Mouse (Mus musculus) common myeloid progenitor, adult 5-6 weeks (primary cell): ENCODE results near the gene Xrcc5. TPM values are rescaled to one million over a fixed set of nuclear protein-coding genes. Genes with fewer than 3 reads are reported as not detected.
A peak's percentile ranks its signal among the peaks of the same experiment; 100 is the strongest.

Experiments used
- ATAC-seq: replicated peaks from 2 replicates; pipeline ENCODE4 v1.8.0; 2016; ENCODE audit warnings: low read depth, mild to moderate bottlenecking, moderate TSS enrichment, inconsistent platforms; ENCODE audit not compliant: poor library complexity, severe bottlenecking
- total RNA-seq: library from RNA; stranded (forward); fragments of 200-1000, 187-1606 nt; gene quantifications from 2 replicates; pipeline ENCODE4 v1.2.3, GENCODE M21; 2017

Gene Xrcc5
- total RNA-seq, 1 experiment from 2014 or later, result 34.4 TPM

DNA sequence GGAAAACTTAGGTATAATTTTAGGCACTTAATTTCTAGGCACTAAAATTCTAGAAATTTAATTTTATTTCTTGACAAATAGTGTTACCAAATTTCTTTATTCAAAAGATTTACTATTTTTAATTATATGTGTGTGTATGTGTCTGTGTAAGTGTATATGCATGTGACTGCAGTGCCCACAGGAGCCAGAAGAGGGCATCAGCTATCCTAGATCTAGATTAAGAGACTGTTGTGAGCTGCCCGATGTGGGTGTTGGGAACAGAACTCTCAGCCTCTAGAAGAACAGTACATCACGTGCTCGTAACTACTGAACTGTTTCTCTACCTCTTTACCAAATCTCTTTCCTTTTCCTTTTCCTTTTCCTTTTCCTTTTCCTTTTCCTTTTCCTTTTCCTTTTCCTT, 73.3 kb downstream of the Xrcc5 start:
- no peak for ATAC-seq

DNA sequence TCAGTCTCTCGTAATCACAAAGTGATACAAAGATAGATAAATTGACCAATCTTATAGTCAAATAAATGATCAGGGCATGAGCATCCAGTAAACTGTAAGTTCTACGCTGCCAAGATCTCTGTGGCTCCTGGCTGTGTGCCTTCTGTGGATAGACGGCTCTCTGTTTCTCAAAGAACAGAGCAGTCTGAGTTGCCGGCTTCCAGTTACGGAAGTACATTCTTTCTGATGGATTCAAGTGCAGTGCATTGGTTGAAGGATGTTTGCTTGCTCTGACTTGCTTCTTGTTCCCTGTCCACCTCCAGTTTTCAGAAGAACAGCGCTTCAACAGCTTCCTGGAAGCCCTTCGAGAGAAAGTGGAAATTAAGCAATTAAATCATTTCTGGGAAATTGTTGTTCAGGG, 75.8 kb downstream of the Xrcc5 start:
- ATAC-seq, result no peak

DNA sequence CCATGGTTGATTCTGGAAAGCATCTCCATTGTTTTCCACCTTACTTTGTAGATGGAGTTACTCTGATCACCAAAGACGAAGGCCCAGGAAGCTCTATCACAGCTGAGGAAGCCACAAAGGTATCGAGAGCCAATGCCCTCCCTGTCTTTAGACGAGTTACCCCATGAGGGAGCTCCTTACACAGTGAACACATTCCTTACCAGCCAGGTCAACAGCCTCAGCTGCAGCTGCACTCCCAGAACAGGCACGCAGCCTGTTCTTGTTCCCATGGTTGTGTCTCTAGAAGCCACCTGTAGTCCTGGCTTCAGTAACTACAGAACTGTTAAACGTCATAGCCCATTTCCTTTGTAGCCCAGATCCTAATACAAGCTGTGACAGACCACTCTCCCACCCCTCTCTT, 76.4 kb downstream of the Xrcc5 start:
- no peak for ATAC-seq

DNA sequence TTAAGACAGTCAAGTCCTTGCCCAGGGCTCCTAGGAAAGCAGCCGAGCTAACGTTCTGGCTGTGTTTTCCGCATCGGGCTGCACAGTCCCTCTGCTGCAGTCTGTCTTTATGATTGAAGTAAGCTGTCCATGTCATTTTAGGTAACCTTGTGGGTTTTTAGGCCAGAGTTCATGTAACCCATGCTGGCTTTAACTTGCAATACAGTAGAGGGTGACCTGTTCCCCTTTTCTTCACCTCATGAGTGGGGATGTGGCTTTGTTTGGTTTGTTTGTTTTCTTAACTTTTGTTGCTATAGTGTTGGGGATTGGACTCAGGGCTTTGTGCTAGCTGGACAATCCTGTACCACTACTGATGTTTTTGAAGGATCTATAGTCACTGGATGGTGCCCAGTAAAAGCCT, 83.2 kb downstream of the Xrcc5 start:
- no peak for ATAC-seq

DNA sequence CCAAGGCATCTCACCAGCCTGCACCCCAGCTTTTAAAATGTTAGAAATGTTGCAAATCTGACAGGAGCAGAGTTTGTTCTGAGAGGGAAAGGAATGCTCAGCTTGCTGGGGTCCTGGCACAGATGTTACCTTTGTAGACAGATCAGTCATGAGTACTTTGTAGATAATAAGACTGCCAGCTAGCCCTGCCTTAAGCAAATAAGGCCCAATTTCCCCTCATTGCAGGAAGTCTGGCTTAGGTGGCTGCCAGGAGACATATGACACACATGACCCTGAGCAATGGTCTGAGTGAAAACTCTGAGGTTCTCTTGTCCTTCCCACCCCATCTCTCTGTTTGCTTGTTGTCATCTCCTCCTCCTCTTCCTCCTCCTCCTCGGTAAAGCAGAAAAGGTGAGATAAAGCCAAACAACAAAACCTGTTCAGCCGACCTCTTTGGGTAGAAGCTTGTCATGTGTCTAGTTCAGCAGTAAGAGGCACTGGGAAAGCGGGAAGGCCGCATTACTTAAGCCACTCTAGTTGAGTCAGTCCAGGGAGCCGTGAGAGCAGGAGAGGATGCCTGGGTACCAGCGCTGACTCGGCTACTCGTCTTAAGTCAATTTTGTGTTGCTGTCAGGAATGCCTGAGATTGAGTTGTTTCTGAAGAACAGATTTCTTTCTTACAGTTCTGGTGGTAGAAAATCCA, 92.6 kb downstream of the Xrcc5 start:
- no peak for ATAC-seq

DNA sequence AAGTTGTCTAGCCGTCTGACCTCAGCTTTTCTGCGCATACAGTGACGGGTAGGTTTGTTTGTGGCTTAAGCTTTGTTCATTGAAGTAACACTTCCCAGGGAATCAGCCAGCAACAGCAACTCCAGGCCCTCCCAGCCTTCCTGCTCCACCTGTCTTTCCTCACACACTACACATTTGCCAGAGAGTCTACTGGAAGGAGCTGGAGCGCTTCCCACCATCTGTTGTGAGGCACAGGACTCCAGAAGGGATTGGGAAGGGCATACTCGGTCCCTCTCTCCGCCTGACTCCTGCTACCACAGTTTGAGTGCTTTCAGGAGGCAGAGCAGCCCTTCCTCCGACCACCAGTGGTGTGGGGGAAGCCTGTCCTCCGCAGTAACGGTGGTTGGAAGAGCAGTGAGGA, 93.4 kb downstream of the Xrcc5 start:
- ATAC-seq, result no peak

DNA sequence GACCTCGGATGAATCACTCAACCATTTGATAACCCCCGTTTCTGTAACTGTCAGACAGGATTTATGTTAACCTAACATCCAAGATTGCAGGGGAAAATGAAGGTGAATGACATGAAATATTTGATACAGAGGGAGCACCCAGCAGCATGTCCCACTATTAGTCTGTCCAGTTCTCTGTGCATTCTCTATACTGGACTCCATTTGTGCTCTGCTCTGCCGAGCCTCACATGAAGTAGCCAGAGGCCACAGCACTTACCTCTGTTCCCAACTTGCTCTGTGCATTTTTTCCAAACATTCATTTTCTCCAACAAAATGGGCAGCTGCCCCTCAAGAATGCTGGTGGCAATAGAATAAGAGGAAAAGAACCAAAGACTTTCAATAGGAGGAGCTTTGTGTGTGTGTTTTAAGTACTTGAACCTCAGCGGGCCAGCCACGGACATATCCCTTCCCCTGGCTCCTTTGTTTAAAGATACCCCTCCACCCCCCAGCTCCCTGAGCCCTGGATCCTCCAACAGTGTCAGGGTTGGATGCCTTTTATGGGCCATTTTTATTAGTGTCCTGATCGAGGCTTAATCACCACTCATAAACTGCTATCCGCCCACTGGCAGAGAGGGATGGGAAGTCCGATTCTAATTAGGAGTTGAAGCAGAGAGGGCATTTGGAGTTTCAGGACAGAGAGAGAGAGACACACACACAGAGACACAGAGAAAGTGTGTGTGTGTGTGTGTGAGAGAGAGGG, 94.3 kb downstream of the Xrcc5 start:
- no peak for ATAC-seq

DNA sequence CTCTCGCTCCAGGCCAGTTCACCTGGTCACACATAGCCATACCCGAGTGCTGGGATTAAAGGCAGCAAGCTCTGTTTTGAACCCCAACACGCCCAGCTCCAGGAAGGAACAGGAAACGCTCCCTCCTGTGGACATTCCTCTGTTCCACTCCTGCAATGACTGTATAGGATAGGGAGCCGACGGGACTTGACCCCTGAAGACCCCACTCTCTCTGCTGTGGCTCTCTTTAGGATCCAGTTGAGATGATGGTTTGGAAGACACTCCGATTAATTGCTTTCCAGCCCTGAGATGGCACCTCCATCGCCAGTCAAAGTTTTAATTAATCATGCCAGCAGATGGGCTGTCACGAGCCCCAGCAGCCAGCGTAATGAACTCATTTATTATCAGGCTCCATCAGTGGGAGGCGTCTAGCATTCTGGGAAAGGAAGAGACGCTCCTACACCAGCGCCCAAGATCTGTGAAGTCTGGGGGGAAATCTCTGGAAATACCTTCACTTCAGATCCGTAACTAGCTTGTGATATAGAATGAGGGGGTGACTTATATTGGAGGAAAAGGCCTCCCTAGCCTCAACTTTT, 99.4 kb downstream of the Xrcc5 start:
- ATAC-seq, result no peak

DNA sequence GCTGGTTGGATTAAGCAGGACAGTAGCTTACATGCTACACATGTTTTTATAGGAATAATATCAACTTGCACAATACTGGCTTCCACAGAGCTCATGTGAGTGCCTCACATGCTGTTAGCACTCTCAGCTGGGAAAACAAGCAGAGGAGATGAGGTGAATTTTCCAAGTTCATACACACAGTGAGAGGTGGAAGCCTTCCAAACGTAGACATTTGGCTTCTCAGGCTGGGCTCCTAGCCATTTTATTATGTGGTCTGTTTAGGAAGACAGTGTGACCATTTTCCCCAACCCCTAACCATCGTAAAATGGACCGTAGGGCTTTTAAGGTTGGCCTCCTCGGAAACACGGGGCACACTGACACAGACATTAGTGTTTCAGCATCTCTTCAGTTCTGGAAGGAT, 102.7 kb downstream of the Xrcc5 start:
- no peak for ATAC-seq

DNA sequence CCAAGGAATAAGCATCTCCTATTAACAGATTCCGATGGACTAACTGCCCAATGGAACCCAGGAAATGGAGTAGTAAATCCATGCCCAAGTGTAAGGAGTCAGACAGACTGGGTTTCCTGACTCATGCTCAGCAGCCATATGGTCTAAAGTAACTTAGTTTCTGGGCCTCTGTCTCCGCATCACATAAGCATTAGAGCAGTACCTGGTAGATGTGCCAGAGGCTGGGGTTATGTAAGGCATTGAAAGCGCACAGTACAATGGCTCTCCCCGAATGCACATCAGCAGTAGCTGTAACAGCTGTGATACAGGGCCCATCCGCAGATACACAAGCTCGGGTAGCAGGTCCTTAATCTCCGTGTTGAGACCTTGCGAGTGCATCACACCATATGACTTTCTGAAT, 103.9 kb downstream of the Xrcc5 start:
- ATAC-seq, result no peak

DNA sequence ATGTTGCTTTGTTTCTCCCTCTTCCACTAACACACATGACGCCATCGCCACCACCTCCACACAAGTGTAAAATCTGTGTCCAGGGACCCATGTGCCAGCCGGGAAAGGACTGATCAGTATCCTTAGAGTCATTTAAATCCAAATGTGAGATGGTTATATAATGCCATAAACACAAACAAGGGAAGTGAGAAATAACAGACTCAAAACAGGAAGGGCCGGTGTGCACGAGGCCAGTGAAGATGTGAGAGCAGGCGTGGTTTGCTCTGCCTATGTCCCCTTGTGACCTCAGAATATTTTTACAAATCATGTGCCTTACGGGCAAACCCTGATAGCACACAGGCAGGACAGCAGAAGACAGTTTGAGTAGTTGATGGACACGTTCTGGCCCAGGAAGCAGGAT, 106.0 kb downstream of the Xrcc5 start:
- no peak for ATAC-seq

DNA sequence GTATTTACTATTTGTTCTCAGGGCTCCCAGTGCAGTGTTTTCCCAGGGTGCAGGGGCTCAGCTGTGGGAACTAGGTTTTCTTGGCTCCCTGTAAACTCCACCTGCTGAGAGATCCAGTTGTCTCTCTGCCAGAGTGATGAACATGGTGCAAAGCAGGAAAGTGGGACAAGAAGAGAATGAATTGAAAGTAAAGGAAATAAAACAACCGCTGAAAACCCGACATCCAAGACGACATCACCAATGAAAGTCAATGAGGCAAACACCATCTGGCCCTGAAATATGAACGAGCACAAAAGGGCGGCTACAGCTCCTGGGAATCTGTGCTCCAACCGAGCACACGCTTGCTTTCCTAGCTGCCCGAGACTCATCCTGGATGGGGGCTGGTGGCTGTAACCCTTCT, 106.9 kb downstream of the Xrcc5 start:
- ATAC-seq, result no peak

DNA sequence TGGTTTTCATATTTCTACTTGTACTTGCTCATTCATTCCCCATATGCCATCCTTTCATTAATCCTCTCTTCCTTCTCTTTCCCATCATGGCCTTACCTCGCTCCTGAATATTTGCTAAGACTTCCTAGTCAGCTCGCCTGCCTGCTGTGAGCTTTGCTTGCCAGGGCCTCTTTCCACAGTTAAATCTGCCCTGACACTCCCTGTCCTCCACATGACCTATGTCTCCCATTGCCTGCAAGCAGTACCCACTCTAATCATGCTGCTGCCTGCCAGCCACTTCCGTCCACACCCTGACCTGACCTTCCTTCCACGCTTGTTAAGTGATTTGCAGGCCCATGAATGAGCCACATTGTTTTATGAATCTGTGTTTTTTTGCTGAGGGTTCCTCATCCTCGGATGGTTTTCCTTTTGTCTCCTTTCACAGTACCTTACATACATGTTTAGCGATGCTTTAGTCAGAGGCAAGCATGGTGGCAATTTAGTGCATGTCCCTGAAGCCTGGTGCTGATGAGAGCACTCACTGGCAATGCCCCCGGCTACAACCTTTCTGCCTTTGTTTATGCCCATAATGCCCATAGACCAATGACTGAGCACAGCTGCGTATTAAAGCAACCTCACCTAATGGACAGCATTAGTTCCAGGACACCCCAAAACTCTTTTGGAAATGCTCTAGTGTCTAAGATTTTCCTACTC, 107.5 kb downstream of the Xrcc5 start:
- no peak for ATAC-seq

DNA sequence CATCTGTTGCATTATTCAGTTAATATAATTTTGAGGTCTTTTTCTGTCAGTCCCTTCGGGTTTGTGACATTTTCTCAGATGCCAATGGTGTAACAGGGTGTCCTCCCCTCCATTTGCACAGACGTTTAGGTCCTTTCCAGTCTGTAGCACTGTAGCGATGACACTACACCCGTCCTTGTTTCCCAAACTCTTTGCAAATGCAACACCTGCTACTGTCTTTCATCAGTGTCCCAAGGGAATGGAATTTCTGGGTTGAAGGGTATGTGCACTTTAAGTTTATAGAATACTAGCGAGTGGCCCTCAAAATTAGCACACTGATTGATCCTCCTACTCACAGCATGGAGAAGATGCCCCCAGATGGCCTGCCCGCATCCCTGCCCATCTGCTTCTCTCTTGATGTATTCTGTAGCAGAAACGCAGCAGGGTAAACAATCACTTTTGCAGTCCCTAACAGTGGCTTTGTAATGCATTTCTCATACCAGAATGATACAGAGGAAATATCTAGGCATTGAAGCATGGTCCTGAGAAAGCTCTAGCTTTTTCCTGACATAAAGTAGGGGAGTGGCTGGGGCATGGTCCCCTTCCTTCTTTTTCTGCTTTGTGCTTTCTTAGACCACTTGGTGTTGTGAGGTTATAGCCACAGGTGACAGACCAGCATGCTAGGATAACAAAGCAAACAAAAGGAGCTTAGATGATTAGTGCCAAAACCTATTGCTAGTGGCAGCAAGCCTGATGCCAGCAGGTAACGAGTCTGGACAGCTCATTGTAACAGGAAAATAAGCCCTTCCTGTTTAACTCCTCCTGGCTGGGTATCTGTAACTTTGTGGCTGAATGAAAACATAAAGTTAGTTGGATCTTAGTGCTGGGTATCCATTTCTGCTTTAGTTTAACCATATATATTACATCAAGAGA, 111.8 kb downstream of the Xrcc5 start:
- no peak for ATAC-seq

DNA sequence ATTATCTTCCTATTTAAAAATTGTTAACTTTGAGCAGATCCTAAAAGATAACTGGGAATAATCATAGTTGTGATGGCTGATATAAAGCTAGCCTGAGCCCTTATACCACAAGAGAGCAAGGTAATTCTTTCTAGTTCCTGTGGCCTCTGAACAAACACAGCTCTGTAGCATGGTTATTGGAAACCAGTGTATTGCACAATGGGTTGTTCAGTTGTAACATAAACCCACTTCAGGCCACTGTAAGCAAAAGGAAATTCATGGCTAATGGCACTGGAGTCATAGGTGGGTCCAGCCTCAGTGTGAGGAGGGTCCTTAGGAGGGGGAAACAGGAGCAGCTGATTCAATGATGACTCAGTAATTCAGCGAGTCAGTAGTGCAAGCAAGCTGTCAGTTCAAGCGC, 113.0 kb downstream of the Xrcc5 start:
- no peak for ATAC-seq

DNA sequence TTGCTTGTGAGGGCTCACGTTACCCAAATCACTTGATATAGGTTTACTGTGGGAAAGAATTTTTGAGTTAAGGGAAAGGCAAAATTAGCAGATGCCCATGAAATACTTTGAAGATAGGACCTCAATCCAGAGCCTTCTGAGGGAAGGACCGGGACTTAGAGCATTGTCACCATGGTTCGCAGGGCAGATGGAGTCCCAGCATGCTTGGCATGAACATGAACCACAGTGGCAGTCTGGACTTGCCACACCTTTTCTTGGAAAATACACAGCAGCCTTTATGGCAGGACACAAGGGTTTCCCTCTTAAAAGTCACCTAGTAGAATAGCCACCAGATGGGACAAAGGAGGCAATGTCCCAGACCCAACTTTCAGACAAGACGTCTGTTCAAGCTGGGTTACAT, 114.9 kb downstream of the Xrcc5 start:
- no peak for ATAC-seq

DNA sequence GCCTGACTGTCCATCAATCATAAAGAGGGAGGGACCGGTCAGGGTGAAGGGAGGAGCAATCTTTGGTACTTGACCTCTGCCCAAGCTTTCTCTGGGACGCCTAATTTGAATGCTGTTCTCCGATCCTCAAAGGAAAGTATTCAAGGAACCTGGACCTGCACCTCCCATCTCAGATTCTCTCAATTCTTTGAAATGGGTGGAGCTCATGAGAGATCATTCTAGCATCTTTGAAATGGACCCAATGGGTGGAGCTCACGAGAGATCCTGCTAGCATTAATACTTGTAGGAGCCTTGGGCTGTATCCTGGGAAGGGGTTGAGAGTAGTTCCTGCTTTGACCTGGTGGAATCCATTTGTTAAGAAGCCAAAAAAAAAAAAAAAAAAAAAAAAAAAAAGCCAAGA, 119.2 kb downstream of the Xrcc5 start:
- ATAC-seq, result no peak

DNA sequence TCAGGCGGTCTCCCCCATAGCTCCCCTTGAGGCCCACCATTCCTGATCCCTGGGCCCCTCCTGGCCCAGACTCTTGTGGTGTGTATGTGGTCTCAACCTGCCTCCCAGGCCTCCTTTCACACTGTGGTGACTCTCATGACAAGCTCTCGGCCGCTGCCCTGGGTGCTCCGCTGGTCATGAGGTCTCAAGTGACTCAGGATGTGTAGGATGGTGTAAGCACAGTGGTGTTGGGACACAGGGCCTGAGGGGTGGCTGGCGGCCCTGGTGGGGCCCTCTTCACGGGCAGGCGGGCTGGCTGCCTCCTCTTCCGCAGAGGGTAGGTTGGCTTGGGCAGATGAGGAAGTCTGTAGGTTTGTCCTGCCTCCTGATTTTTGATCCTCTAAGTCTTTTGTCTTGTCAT, 121.3 kb downstream of the Xrcc5 start:
- ATAC-seq, result peak; percentile 57

DNA sequence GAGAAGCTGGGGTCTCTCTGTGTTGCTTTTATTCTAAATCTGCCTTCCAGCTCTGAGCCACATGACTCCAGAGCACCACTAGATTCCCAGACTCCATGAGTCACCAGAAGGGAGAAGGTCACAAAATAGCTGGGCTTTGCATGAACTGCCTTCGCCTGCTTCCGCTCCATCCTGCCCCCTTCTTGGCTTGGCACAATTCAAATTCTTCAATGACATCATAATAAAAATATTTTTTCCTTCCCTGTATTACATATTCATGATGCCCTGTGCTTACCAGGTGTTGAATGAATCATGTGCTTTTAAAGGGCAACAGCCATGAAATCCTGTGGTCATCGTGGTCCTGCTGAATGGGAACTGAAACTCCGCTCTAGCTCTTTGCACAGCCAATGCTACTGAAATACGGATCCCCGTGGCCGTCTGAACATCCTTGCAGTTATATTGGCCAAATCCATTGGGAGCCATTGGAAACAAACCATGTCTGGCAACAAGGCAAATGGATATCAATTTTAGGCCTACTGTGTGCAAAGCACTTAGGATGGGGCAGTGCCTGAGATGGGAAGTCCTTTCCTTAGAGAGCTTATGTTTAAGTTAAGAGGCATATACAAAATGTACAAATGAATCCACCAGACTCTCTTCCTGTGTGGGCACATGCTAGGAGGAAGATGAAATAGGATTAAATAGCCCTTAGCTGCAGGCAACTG, 122.0 kb downstream of the Xrcc5 start:
- peak; percentile 88 for ATAC-seq
